Mouse (Mus musculus) frontal cortex, adult 2 months (tissue): ENCODE data around the gene Map3k12. TPM values are rescaled to one million over a fixed set of nuclear protein-coding genes. Genes with fewer than 3 reads are reported as not detected.

ENCODE experiments used
- DNase-seq, 2 experiments: peaks; one replicate each; pipeline ENCODE4 v3.0.0; 2022; ENCODE audit warnings: low spot score in 1 of 2; ENCODE audit errors: extremely low spot score in 1 of 2
- polyA plus RNA-seq: library from polyadenylated mRNA; depleted of rRNA; stranded (reverse); fragments of >200 nt; gene quantifications from 2 replicates; pipeline ENCODE4 v1.2.3, GENCODE M21; 2012

Gene Map3k12
- polyA plus RNA-seq, 1 experiment: 90.8 TPM

GRCm38 (mm10) chr15:102520416-102520815 lies 3.6 kb upstream of the Map3k12 start:
- DNase-seq: no peak

- no peak for DNase-seq
Measured at GRCm38 (mm10) chr15:102519211-102520141, 2.6 kb upstream of the Map3k12 start.

- DNase-seq: no peak
Measured at GRCm38 (mm10) chr15:102518859-102519201, 2.0 kb upstream of the Map3k12 start.

- DNase-seq: peak; percentile 100
Measured at GRCm38 (mm10) chr15:102517976-102518858, 1.4 kb upstream of the Map3k12 start, which contains the start of gene Tarbp2. Gene Tarbp2 (plus strand): TSS chr15:102518192.

- no peak for DNase-seq
Measured at GRCm38 (mm10) chr15:102517631-102517975, 739 bp upstream of the Map3k12 start.

- no peak for DNase-seq
Measured at GRCm38 (mm10) chr15:102516293-102516692, 571 bp downstream of the Map3k12 start.

- DNase-seq: no peak
Measured at GRCm38 (mm10) chr15:102515791-102516190, 1.1 kb downstream of the Map3k12 start.

GRCm38 (mm10) chr15:102515261-102515660 lies 1.6 kb downstream of the Map3k12 start:
- no peak for DNase-seq

- DNase-seq: no peak
Measured at GRCm38 (mm10) chr15:102513004-102513403, 3.9 kb downstream of the Map3k12 start.

GRCm38 (mm10) chr15:102512471-102512870 lies 4.4 kb downstream of the Map3k12 start:
- no peak for DNase-seq

GRCm38 (mm10) chr15:102512010-102512409 lies 4.9 kb downstream of the Map3k12 start:
- no peak for DNase-seq

- DNase-seq: no peak
Measured at GRCm38 (mm10) chr15:102511285-102511833, 5.5 kb downstream of the Map3k12 start.

- peak; percentile 74 to 85 for DNase-seq
Measured at GRCm38 (mm10) chr15:102510590-102511284, 6.1 kb downstream of the Map3k12 start.

GRCm38 (mm10) chr15:102510110-102510509 lies 6.8 kb downstream of the Map3k12 start:
- DNase-seq: no peak

GRCm38 (mm10) chr15:102508336-102508735 lies 8.5 kb downstream of the Map3k12 start:
- no peak for DNase-seq

GRCm38 (mm10) chr15:102507561-102507960 lies 9.3 kb downstream of the Map3k12 start:
- no peak for DNase-seq

GRCm38 (mm10) chr15:102506864-102507263 lies 10.0 kb downstream of the Map3k12 start:
- no peak for DNase-seq

- DNase-seq: no peak
Measured at GRCm38 (mm10) chr15:102506464-102506830, 10.4 kb downstream of the Map3k12 start.

GRCm38 (mm10) chr15:102505770-102506463 lies 10.9 kb downstream of the Map3k12 start:
- DNase-seq: no peak
